Mouse (Mus musculus) myocyte (in vitro differentiated cells): ENCODE data around the gene Dlgap4.

Source experiments
- CEBPB ChIP-seq: IDR thresholded peaks from 2 replicates; pipeline ENCODE4 v1.6.1; 2011; ENCODE audit warnings: mild to moderate bottlenecking, moderate library complexity; ENCODE audit not compliant: poor library complexity, insufficient read depth, severe bottlenecking
- MAX ChIP-seq: IDR thresholded peaks from one replicate; pipeline ENCODE4 v1.6.1; 2011; ENCODE audit warnings: low read depth, mild to moderate bottlenecking, control low read depth
- POLR2A ChIP-seq: IDR thresholded peaks from one replicate; pipeline ENCODE4 v1.6.1; 2011; ENCODE audit warnings: low read depth, mild to moderate bottlenecking, control low read depth, moderate library complexity; ENCODE audit not compliant: insufficient read length
- POLR2AphosphoS2 ChIP-seq: IDR thresholded peaks from one replicate; pipeline ENCODE4 v1.6.1; 2011; ENCODE audit warnings: low read depth, control low read depth; ENCODE audit not compliant: insufficient read length
- USF1 ChIP-seq: IDR thresholded peaks from one replicate; pipeline ENCODE4 v1.6.1; 2011; ENCODE audit warnings: low read depth, mild to moderate bottlenecking, control low read depth, moderate library complexity

DNA sequence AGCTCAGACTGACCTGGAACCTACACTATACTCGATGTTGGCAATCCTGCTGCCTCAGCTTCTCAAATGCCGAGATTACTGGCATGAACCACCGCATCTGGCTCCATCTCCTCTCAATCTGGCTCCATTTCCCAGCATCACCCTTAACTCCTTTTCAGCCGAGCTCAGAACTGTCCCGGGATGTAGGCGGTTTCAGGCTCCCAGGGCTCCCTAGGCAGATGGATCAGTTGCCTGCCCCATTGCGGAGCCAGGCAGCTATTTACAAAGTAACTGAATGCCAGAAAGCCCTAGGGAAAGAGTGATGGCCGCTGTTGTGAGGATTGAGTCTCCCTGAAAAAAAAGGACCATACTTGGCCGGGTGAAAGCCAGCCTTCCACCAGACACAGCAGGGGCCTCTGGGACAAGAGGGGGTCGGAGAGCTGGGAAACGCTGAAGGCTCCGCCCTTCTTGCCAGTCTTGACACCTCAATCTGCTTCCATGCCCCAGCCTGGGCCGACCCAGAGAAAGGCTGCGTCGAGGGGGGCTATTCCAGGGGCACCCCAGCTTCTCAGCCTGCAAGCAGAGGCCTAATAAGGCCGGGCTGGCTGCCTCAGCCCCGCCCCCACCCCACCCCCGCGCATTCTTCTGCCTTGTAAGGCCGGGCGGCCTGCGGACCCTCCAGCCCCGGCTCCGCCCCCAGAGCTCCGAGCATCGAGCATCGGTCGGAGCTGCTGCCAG, 161.4 kb downstream of the Dlgap4 start, which contains the start of gene Myl9:
- TF ChIP-seq MAX = no peak
- peak; percentile 27 for TF ChIP-seq POLR2A
- TF ChIP-seq CEBPB = no peak
- TF ChIP-seq POLR2AphosphoS2 = peak; percentile 8
- no peak for TF ChIP-seq USF1
